In the genomic region with DNA sequence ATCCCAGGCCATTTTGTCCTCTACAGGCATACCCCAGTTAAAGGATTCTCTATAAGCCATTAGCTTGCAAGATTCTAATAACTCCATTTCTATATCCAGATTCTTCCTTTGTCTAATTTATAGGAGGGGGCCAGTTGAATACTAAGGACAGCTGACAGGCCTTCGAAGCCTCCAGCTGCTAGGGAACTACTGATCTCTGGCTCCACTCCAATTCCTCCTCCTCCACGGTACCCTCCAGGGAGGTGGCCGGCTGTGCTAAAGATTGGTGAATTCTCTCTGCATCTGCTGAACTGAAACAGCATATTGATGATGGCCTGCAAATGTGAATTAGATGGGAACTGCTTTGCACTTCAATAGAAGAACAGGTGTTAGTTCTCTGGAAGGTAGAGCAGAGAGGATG, we compare ENCODE assay signal across 15 mouse cellular contexts.
DNase-seq lines count a peak whose midpoint lies in the region; ATAC-seq lines count a peak whose summit lies in the region.
"Had no signal": no experiment of that assay in that cellular context is flagged by ENCODE, and none has a peak within 500 bp of the region (broad histone marks: within the 10 kb centered on the region; RNA-seq: fewer than 3 reads in every experiment).

No protein-coding gene starts in this region.

- H3K4me1 ChIP-seq in forebrain, embryonic 14.5 days (ENCODE audit: control insufficient read depth, insufficient read depth, low read length) = no peaks in the 10 kb centered on the region
- peaks cover 12% of the 10 kb centered on the region for H3K4me1 ChIP-seq in hindbrain, embryonic 15.5 days (replicated peaks)
- H3K4me1 ChIP-seq in neural tube, embryonic 15.5 days = peaks cover 4% of the 10 kb centered on the region
- H3K4me1 ChIP-seq: limb, embryonic 15.5 days had no signal

- no peaks in the 10 kb centered on the region for H3K9me3 ChIP-seq in forebrain, embryonic 14.5 days (replicated peaks; ENCODE audit: control insufficient read depth, low read length)
- no peaks in the 10 kb centered on the region for H3K9me3 ChIP-seq in hindbrain, embryonic 15.5 days
- no peaks in the 10 kb centered on the region for H3K9me3 ChIP-seq in neural tube, embryonic 15.5 days (replicated peaks)
- H3K9me3 ChIP-seq: limb, embryonic 15.5 days had no signal

- intact Hi-C loops in left cerebral cortex, postnatal 4 days (cut with DNase I) = no loop called here
- intact Hi-C loops in left cerebral cortex, postnatal 25 days (cut with DNase I) = no loop called here

- no peak overlapping the region for H3K4me2 ChIP-seq in forebrain, embryonic 14.5 days (ENCODE audit: low read length)
- H3K4me2 ChIP-seq in hindbrain, embryonic 15.5 days = no peak overlapping the region
- H3K4me2 ChIP-seq in neural tube, embryonic 15.5 days = no peak overlapping the region
- H3K4me2 ChIP-seq: limb, embryonic 15.5 days; lung, embryonic 14.5 days had no signal

- peak; percentile 77; the same call in 1 of the 2 replicates for ATAC-seq in forebrain, embryonic 14.5 days
- ATAC-seq in hindbrain, embryonic 15.5 days (ENCODE audit: low FRiP score, low read depth) = peak; percentile 71; the same call in 1 of the 2 replicates
- no peak for ATAC-seq in neural tube, embryonic 15.5 days (ENCODE audit: low FRiP score)
- ATAC-seq in megakaryocyte progenitor cell, adult 5-6 weeks (replicated peaks; ENCODE audit: poor library complexity) = no peak
- ATAC-seq: activated CD4-positive, CD25-positive, alpha-beta regulatory T cell, adult 4 months; intestine, embryonic 16.5 days had no signal

- no peak overlapping the region for H3K27ac ChIP-seq in forebrain, embryonic 14.5 days (ENCODE audit: low read depth, low read length)
- peak overlapping the region; percentile 45 for H3K27ac ChIP-seq in hindbrain, embryonic 15.5 days (replicated peaks)
- peak overlapping the region; percentile 18; the same call in 1 of the 2 replicates for H3K27ac ChIP-seq in neural tube, embryonic 15.5 days (replicated peaks)
- H3K27ac ChIP-seq: limb, embryonic 15.5 days had no signal

- WGBS in forebrain, embryonic 14.5 days = 10% methylated on average over 3 of the region's 3 CpGs
- WGBS in hindbrain, embryonic 15.5 days = 9% methylated on average over 3 of the region's 3 CpGs
- WGBS in neural tube, embryonic 15.5 days = 23% methylated on average over 3 of the region's 3 CpGs

- H3K27me3 ChIP-seq in forebrain, embryonic 14.5 days (replicated peaks; ENCODE audit: control insufficient read depth, insufficient read depth, low read length) = no peaks in the 10 kb centered on the region
- H3K27me3 ChIP-seq in hindbrain, embryonic 15.5 days = no peaks in the 10 kb centered on the region
- H3K27me3 ChIP-seq in neural tube, embryonic 15.5 days (replicated peaks) = no peaks in the 10 kb centered on the region
- H3K27me3 ChIP-seq: limb, embryonic 15.5 days had no signal

- H3K36me3 ChIP-seq in forebrain, embryonic 14.5 days (ENCODE audit: control insufficient read depth, insufficient read depth, low read length) = no peaks in the 10 kb centered on the region
- no peaks in the 10 kb centered on the region for H3K36me3 ChIP-seq in hindbrain, embryonic 15.5 days
- no peaks in the 10 kb centered on the region for H3K36me3 ChIP-seq in neural tube, embryonic 15.5 days
- H3K36me3 ChIP-seq: limb, embryonic 15.5 days had no signal

- H3K4me3 ChIP-seq in forebrain, embryonic 14.5 days (ENCODE audit: low read depth, low read length) = no peak overlapping the region
- H3K4me3 ChIP-seq in hindbrain, embryonic 15.5 days = no peak overlapping the region
- no peak overlapping the region for H3K4me3 ChIP-seq in neural tube, embryonic 15.5 days (replicated peaks)
- H3K4me3 ChIP-seq: limb, embryonic 15.5 days had no signal

- no peak overlapping the region for H3K9ac ChIP-seq in forebrain, embryonic 14.5 days (ENCODE audit: low read length)
- H3K9ac ChIP-seq in hindbrain, embryonic 15.5 days = no peak overlapping the region
- no peak overlapping the region for H3K9ac ChIP-seq in neural tube, embryonic 15.5 days (replicated peaks)
- H3K9ac ChIP-seq: limb, embryonic 15.5 days; lung, embryonic 14.5 days had no signal

- DNase-seq in left cerebral cortex, postnatal 4 days = peak; percentile 62
- DNase-seq in left cerebral cortex, postnatal 25 days (ENCODE audit: low spot score in 2 of 2) = no peak
- DNase-seq in forebrain, embryonic 14.5 days (ENCODE audit: low spot score) = peak; percentile 64
- DNase-seq in frontal cortex, postnatal 14 days (ENCODE audit: low spot score in 2 of 2) = no peak
- DNase-seq: cerebellum, adult 11-12 months; heart, adult 18-20 months; kidney, postnatal 14 days; lung, embryonic 14.5 days; right cerebral cortex, postnatal 14 days had no signal

Comparison
In these comparisons a context has a peak if more than half of its experiments do, and no peak if none do; other contexts are left out.
1. DNase-seq: peak in left cerebral cortex, postnatal 4 days (single experiment) and forebrain, embryonic 14.5 days (single experiment); none in left cerebral cortex, postnatal 25 days (0 of 2) and frontal cortex, postnatal 14 days (0 of 2).
2. ATAC-seq: peak in forebrain, embryonic 14.5 days (single experiment) and hindbrain, embryonic 15.5 days (single experiment); none in neural tube, embryonic 15.5 days (single experiment) and megakaryocyte progenitor cell, adult 5-6 weeks (single experiment).